Mouse (Mus musculus) layer of hippocampus, postnatal 36 days (tissue): Measurements from ENCODE around the gene Smok2b. TPM values are rescaled to one million over a fixed set of nuclear protein-coding genes. Genes with fewer than 3 reads are reported as not detected.
"Not testable (repeated sequence)": the region's sequence is repeated elsewhere in the genome, so short reads cannot be mapped to it uniquely, and the experiment has no call there.

Experiments used
- DNase-seq, 2 experiments: peaks; one replicate each; pipeline ENCODE4 v3.0.0; 2022
- total RNA-seq, 2 experiments: library from RNA; stranded (reverse); gene quantifications; 2 replicates each; pipeline ENCODE4 v1.2.3; 2021

Smok2b gene
- not detected for total RNA-seq

GRCm38 (mm10) chr17:13229957-13230356 is at the start of gene Smok2b:
TSS of gene Smok2b (plus strand) at chr17:13230257.
- not testable (repeated sequence) for DNase-seq

GRCm38 (mm10) chr17:13180491-13180890 is 49.6 kb upstream of the Smok2b start:
- not testable (repeated sequence) for DNase-seq

- DNase-seq, result not testable (repeated sequence)
These were observed 47.3 kb upstream of the Smok2b start for GRCm38 (mm10) chr17:13182712-13183111.

- DNase-seq, result peak in 1 of 2 experiments; percentile 35
These were observed 45.5 kb upstream of the Smok2b start for GRCm38 (mm10) chr17:13184514-13184913.

GRCm38 (mm10) chr17:13186541-13186940 is 43.5 kb upstream of the Smok2b start:
- not testable (repeated sequence) for DNase-seq

- peak; percentile 24 to 29 for DNase-seq
These were observed 42.4 kb upstream of the Smok2b start for GRCm38 (mm10) chr17:13187621-13188020.

GRCm38 (mm10) chr17:13188846-13189245 is 41.2 kb upstream of the Smok2b start:
- DNase-seq, result not testable (repeated sequence)

- not testable (repeated sequence) for DNase-seq
These were observed 39.0 kb upstream of the Smok2b start for GRCm38 (mm10) chr17:13190836-13191583.

GRCm38 (mm10) chr17:13196486-13196885 is 33.6 kb upstream of the Smok2b start:
- DNase-seq, result not testable (repeated sequence)

GRCm38 (mm10) chr17:13198812-13199211 is 31.2 kb upstream of the Smok2b start:
- DNase-seq, result not testable (repeated sequence)

- not testable (repeated sequence) for DNase-seq
These were observed 30.1 kb upstream of the Smok2b start for GRCm38 (mm10) chr17:13199880-13200409.

- not testable (repeated sequence) for DNase-seq
These were observed 28.5 kb upstream of the Smok2b start for GRCm38 (mm10) chr17:13201551-13201950.

GRCm38 (mm10) chr17:13202453-13203107 is 27.5 kb upstream of the Smok2b start:
- not testable (repeated sequence) for DNase-seq

GRCm38 (mm10) chr17:13205247-13205646 is 24.8 kb upstream of the Smok2b start:
- not testable (repeated sequence) for DNase-seq

GRCm38 (mm10) chr17:13206491-13206890 is 23.6 kb upstream of the Smok2b start:
- DNase-seq, result no peak

- DNase-seq, result not testable (repeated sequence)
These were observed 21.6 kb upstream of the Smok2b start for GRCm38 (mm10) chr17:13208460-13208859.

- no peak for DNase-seq
These were observed 17.8 kb upstream of the Smok2b start for GRCm38 (mm10) chr17:13212136-13212850.

- DNase-seq, result no peak
These were observed 15.9 kb upstream of the Smok2b start for GRCm38 (mm10) chr17:13214169-13214568.

GRCm38 (mm10) chr17:13215595-13215994 is 14.5 kb upstream of the Smok2b start:
- DNase-seq, result no peak

- no peak for DNase-seq
These were observed 9.2 kb upstream of the Smok2b start, which contains the start of gene Smok2a for GRCm38 (mm10) chr17:13220888-13221287. TSS of gene Smok2a (plus strand) at chr17:13221188.

GRCm38 (mm10) chr17:13221921-13222320 is 8.1 kb upstream of the Smok2b start:
- not testable (repeated sequence) for DNase-seq

GRCm38 (mm10) chr17:13239461-13239860 is 9.4 kb downstream of the Smok2b start:
- DNase-seq, result not testable (repeated sequence)
